Mouse (Mus musculus): Measurements from ENCODE around the gene Psmb11. TPM values are rescaled to one million over a fixed set of nuclear protein-coding genes. Genes with fewer than 3 reads are reported as not detected.
A peak's percentile ranks its signal among the peaks of the same experiment; 100 is the strongest.

Gene Psmb11
- polyA plus RNA-seq, 1 experiment from 2014 or later: not detected

DNA sequence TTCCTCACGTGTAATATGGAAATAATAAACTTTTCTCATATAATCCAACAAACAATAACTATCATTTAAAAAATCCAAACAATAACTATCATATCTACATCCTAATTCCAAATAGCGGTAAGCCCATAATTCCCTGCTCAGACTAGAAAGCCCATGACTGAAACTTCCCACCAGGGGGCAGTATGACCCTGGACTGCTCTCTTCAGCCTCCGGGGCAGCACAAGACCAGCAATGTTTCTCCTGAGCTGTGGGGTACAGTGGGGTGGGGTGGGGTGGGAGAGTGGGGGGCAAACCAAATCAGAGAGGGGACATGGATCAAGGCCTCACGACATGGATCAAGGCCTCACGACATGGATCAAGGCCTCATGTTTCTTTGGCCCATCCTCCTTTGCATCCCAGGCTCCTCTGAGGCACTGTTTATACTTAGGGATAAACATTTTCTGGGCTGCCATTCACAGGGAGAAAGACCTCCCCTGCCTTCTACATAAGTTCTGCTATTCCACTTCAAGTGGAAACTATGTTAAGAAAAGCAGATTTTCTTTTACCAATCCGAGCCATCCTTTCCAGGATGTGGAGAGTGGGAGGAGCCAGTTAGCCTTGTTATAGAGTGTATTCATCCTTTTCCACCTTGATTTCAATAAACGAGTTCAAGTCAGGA is 37.4 kb upstream of the Psmb11 start:
- ATAC-seq: peak; percentile 35; the same call in 1 of the 2 replicates
- H3K4me1 ChIP-seq (ENCODE audit: insufficient read depth): peaks cover 17% of the 10 kb centered on the region
- no peaks in the 10 kb centered on the region for H3K36me3 ChIP-seq (replicated peaks; ENCODE audit: insufficient read depth, low read length)
- no peaks in the 10 kb centered on the region for H3K9me3 ChIP-seq (ENCODE audit: low read length)
- no peak overlapping the region for H3K9ac ChIP-seq (replicated peaks)
- H3K4me3 ChIP-seq (ENCODE audit: low read depth, low read length): no peak overlapping the region
- no peak overlapping the region for H3K4me2 ChIP-seq (ENCODE audit: low read depth, low read length)
- peak; percentile 78 for DNase-seq
- WGBS (ENCODE audit: insufficient replicate concordance): 51% methylated on average over 7 of the region's 7 CpGs
- H3K27ac ChIP-seq (ENCODE audit: low read depth): no peak overlapping the region
- H3K27me3 ChIP-seq (ENCODE audit: insufficient read depth, low read length): no peaks in the 10 kb centered on the region
- TF ChIP-seq EP300 (IDR thresholded peaks at IDR 0.05; ENCODE audit: low read depth) (no peak), CTCF (IDR thresholded peaks at IDR 0.05; ENCODE audit: low read depth) (peak; percentile 85)

GRCm38 (mm10) chr14:54591056-54591455 is 30.2 kb upstream of the Psmb11 start:
- no peak for DNase-seq
- no peaks in the 10 kb centered on the region for H3K4me1 ChIP-seq (ENCODE audit: insufficient read depth)
- no peak overlapping the region for H3K4me3 ChIP-seq (ENCODE audit: low read depth, low read length)
- peaks cover 4% of the 10 kb centered on the region; the same call in 1 of the 2 replicates for H3K36me3 ChIP-seq (replicated peaks; ENCODE audit: insufficient read depth, low read length)
- H3K9ac ChIP-seq (replicated peaks): no peak overlapping the region
- TF ChIP-seq CTCF (IDR thresholded peaks at IDR 0.05; ENCODE audit: low read depth) (no peak), EP300 (IDR thresholded peaks at IDR 0.05; ENCODE audit: low read depth) (no peak)
- 88% methylated on average over 16 of the region's 16 CpGs for WGBS (ENCODE audit: insufficient replicate concordance)
- no peak overlapping the region for H3K27ac ChIP-seq (ENCODE audit: low read depth)
- no peaks in the 10 kb centered on the region for H3K9me3 ChIP-seq (ENCODE audit: low read length)
- ATAC-seq: no peak
- no peaks in the 10 kb centered on the region for H3K27me3 ChIP-seq (ENCODE audit: insufficient read depth, low read length)
- no peak overlapping the region for H3K4me2 ChIP-seq (ENCODE audit: low read depth, low read length)

- Histone ChIP-seq H3K4me2 (ENCODE audit: low read depth, low read length) (no peak overlapping the region), H3K9me3 (ENCODE audit: low read length) (no peaks in the 10 kb centered on the region), H3K4me1 (ENCODE audit: insufficient read depth) (no peaks in the 10 kb centered on the region), H3K36me3 (replicated peaks; ENCODE audit: insufficient read depth, low read length) (peaks cover 4% of the 10 kb centered on the region; the same call in 1 of the 2 replicates), H3K27me3 (ENCODE audit: insufficient read depth, low read length) (no peaks in the 10 kb centered on the region), H3K4me3 (ENCODE audit: low read depth, low read length) (no peak overlapping the region), H3K27ac (ENCODE audit: low read depth) (peak overlapping the region; percentile 29; the same call in 1 of the 2 replicates), H3K9ac (replicated peaks) (no peak overlapping the region)
- WGBS (ENCODE audit: insufficient replicate concordance): 42% methylated on average over 10 of the region's 10 CpGs
- TF ChIP-seq CTCF (IDR thresholded peaks at IDR 0.05; ENCODE audit: low read depth) (no peak), EP300 (IDR thresholded peaks at IDR 0.05; ENCODE audit: low read depth) (no peak)
- DNase-seq: no peak
- peak; percentile 45 for ATAC-seq
Measured at GRCm38 (mm10) chr14:54592319-54592934, 28.8 kb upstream of the Psmb11 start.

- 76% methylated on average over 3 of the region's 3 CpGs for WGBS (ENCODE audit: insufficient replicate concordance)
- no peak for TF ChIP-seq EP300 (IDR thresholded peaks at IDR 0.05; ENCODE audit: low read depth)
- TF ChIP-seq CTCF (IDR thresholded peaks at IDR 0.05; ENCODE audit: low read depth): peak; percentile 55
- DNase-seq: no peak
- H3K4me2 ChIP-seq (ENCODE audit: low read depth, low read length): no peak overlapping the region
- ATAC-seq: no peak
- no peak overlapping the region for H3K27ac ChIP-seq (ENCODE audit: low read depth)
- H3K36me3 ChIP-seq (replicated peaks; ENCODE audit: insufficient read depth, low read length): peaks cover 4% of the 10 kb centered on the region; the same call in 1 of the 2 replicates
- no peaks in the 10 kb centered on the region for H3K9me3 ChIP-seq (ENCODE audit: low read length)
- H3K9ac ChIP-seq (replicated peaks): no peak overlapping the region
- H3K27me3 ChIP-seq (ENCODE audit: insufficient read depth, low read length): no peaks in the 10 kb centered on the region
- no peaks in the 10 kb centered on the region for H3K4me1 ChIP-seq (ENCODE audit: insufficient read depth)
- no peak overlapping the region for H3K4me3 ChIP-seq (ENCODE audit: low read depth, low read length)
Measured at GRCm38 (mm10) chr14:54594055-54594454, 27.2 kb upstream of the Psmb11 start.

- Histone ChIP-seq H3K4me1 (ENCODE audit: insufficient read depth) (no peaks in the 10 kb centered on the region), H3K9me3 (ENCODE audit: low read length) (no peaks in the 10 kb centered on the region), H3K27me3 (ENCODE audit: insufficient read depth, low read length) (no peaks in the 10 kb centered on the region), H3K4me3 (ENCODE audit: low read depth, low read length) (no peak overlapping the region), H3K36me3 (replicated peaks; ENCODE audit: insufficient read depth, low read length) (peaks cover 4% of the 10 kb centered on the region; the same call in 1 of the 2 replicates), H3K27ac (ENCODE audit: low read depth) (no peak overlapping the region), H3K4me2 (ENCODE audit: low read depth, low read length) (no peak overlapping the region), H3K9ac (replicated peaks) (no peak overlapping the region)
- 82% methylated on average over 27 of the region's 28 CpGs for WGBS (ENCODE audit: insufficient replicate concordance)
- DNase-seq (no peak), ATAC-seq (no peak)
- TF ChIP-seq EP300 (IDR thresholded peaks at IDR 0.05; ENCODE audit: low read depth) (no peak), CTCF (IDR thresholded peaks at IDR 0.05; ENCODE audit: low read depth) (no peak)
Measured at GRCm38 (mm10) chr14:54594631-54595414, 26.4 kb upstream of the Psmb11 start.

- peak; percentile 37 for DNase-seq
Measured at GRCm38 (mm10) chr14:54597084-54597483, 24.1 kb upstream of the Psmb11 start.

More at GRCm38 (mm10) chr14:54597084-54597483, 24.1 kb upstream of the Psmb11 start:
- Histone ChIP-seq H3K27me3 (ENCODE audit: insufficient read depth, low read length) (no peaks in the 10 kb centered on the region), H3K36me3 (replicated peaks; ENCODE audit: insufficient read depth, low read length) (peaks cover 4% of the 10 kb centered on the region; the same call in 1 of the 2 replicates), H3K27ac (ENCODE audit: low read depth) (no peak overlapping the region), H3K9me3 (ENCODE audit: low read length) (no peaks in the 10 kb centered on the region), H3K4me3 (ENCODE audit: low read depth, low read length) (no peak overlapping the region), H3K4me1 (ENCODE audit: insufficient read depth) (peaks cover 1% of the 10 kb centered on the region), H3K4me2 (ENCODE audit: low read depth, low read length) (no peak overlapping the region), H3K9ac (replicated peaks) (no peak overlapping the region)
- WGBS (ENCODE audit: insufficient replicate concordance): 67% methylated on average over 7 of the region's 7 CpGs
- peak; percentile 79 for TF ChIP-seq CTCF (IDR thresholded peaks at IDR 0.05; ENCODE audit: low read depth)
- TF ChIP-seq EP300 (IDR thresholded peaks at IDR 0.05; ENCODE audit: low read depth): no peak
- ATAC-seq: no peak
